Mouse (Mus musculus) adrenal gland, postnatal 14 days (tissue): ENCODE results near the gene Erfe. TPM values are rescaled to one million over a fixed set of nuclear protein-coding genes. Genes with fewer than 3 reads are reported as not detected.

ENCODE experiments used
- total RNA-seq: library from RNA; stranded (reverse); gene quantifications from 2 replicates; pipeline ENCODE4 v1.2.3, GENCODE M21; 2021

Erfe gene
- total RNA-seq, 1 experiment from 2014 or later: 7.3 TPM

Other genes starting within 250 kb of the Erfe start
- gene Rbm44, start 221.3 kb upstream of the Erfe start, total RNA-seq: not detected in 2 replicates
- gene Ramp1, start 186.6 kb upstream of the Erfe start, total RNA-seq: 8.0 and 9.5 TPM in 2 replicates
- 70.5 and 85.1 TPM in 2 replicates for gene Ube2f, start 116.1 kb upstream of the Erfe start, total RNA-seq
- 19.2 and 22.6 TPM in 2 replicates for gene Scly, start 68.1 kb upstream of the Erfe start, total RNA-seq
- 0.08 TPM in 1 of 2 replicates, not detected in the other for gene Espnl, start 44.4 kb upstream of the Erfe start, total RNA-seq
- 0.37 and 0.71 TPM in 2 replicates for gene Klhl30, start 15.4 kb upstream of the Erfe start, total RNA-seq
- 99.4 and 110 TPM in 2 replicates for gene Ilkap, start 32.4 kb downstream of the Erfe start, total RNA-seq
- gene Hes6, start 47.6 kb downstream of the Erfe start, total RNA-seq: 182 and 223 TPM in 2 replicates
- gene Per2, start 92.9 kb downstream of the Erfe start, total RNA-seq: 38.3 and 42.3 TPM in 2 replicates
- gene Traf3ip1, start 128.2 kb downstream of the Erfe start, total RNA-seq: 12.3 and 12.6 TPM in 2 replicates
- gene Asb1, start 174.1 kb downstream of the Erfe start, total RNA-seq: 20.6 and 21.7 TPM in 2 replicates